Mouse (Mus musculus): ENCODE results near the gene Lima1. TPM values are rescaled to one million over a fixed set of nuclear protein-coding genes. Genes with fewer than 3 reads are reported as not detected.

Lima1 gene
- polyA plus RNA-seq, 1 experiment from 2014 or later = 27.0 TPM

DNA sequence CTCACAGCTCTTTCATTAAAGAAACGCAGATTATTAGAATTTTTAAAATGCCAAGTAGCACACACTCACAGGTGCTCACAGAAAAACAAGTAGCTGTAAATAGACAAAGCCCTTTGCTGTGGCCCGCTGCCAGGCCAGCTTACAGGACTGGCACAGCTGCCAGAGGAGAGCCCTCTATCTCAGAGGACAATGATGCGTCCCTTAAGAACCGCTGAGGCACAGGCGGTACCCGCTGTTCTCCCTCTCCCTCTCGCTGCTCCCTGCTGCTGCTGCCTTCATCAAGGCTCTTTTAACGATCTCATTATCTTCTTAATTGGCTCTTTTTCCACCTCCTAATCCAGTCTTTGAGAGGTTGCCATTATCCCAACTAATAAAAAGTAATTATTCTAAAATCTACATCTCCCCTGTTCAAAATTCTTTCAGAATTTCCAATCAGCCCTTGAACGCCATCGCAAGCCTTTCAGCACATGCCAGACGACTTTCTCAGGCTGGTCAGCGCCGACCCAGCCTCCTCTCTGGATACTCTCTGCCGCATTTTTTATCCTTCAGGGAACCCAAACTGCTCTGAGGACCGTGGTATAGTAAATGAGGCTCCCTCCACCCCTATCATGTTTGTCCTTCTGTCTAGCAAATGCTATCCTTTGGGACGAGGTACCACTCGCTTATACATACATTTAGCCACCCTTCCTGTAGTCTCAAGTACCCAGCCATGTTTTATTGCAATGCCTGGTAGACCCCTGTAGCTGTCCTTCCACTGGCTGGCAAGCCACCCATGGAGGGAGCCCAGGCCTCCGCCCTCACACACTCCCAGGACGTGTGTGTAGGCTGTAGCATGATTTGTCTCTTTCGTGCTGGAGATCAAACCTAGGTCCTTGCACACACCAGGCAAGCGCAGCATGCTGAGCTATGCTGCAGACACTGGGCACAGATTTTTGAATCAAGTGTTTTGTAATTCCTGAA, 67.2 kb downstream of the Lima1 start:
- H3K9ac ChIP-seq (ENCODE audit: low read length) = peak overlapping the region; percentile 6
- H3K4me2 ChIP-seq (ENCODE audit: low read length) = peak overlapping the region; percentile 29
- 3% methylated on average over 21 of the region's 21 CpGs for WGBS
- ATAC-seq (peak; percentile 96), DNase-seq (ENCODE audit: low spot score) (peak; percentile 97)
- H3K36me3 ChIP-seq (ENCODE audit: control insufficient read depth, insufficient read depth, low read length) = peaks cover 12% of the 10 kb centered on the region
- no peak overlapping the region for H3K4me3 ChIP-seq (ENCODE audit: low read depth, low read length)
- H3K4me1 ChIP-seq (ENCODE audit: control insufficient read depth, insufficient read depth, low read length) = peaks cover 20% of the 10 kb centered on the region
- H3K27me3 ChIP-seq (replicated peaks; ENCODE audit: control insufficient read depth, insufficient read depth, low read length) = no peaks in the 10 kb centered on the region
- H3K27ac ChIP-seq (ENCODE audit: low read depth, low read length) = peak overlapping the region; percentile 86
- H3K9me3 ChIP-seq (replicated peaks; ENCODE audit: control insufficient read depth, low read length) = no peaks in the 10 kb centered on the region

DNA sequence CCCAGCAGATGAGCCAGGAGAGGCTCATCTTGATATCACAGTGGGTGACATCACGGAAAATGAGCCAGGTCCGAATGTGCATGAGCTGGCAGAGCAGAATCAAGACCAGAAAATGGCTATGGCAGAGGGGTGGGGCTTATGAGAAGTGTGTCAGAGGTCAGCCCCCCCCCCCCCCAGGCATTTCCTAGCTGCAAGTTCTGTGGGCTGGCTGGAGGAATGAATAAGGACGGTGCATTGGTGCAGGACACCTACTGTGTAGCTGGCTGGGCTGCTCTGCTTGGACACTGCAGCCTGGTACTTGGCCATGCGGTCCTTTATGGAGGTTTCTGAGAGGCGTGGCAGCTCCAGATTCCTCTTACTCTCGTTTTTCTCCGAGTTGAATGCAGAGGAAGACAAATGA, 69.1 kb downstream of the Lima1 start:
- no peaks in the 10 kb centered on the region for H3K27me3 ChIP-seq (replicated peaks; ENCODE audit: control insufficient read depth, insufficient read depth, low read length)
- H3K4me2 ChIP-seq (ENCODE audit: low read length) = no peak overlapping the region
- WGBS = 16% methylated on average over 7 of the region's 7 CpGs
- no peaks in the 10 kb centered on the region for H3K9me3 ChIP-seq (replicated peaks; ENCODE audit: control insufficient read depth, low read length)
- H3K27ac ChIP-seq (ENCODE audit: low read depth, low read length) = peak overlapping the region; percentile 54
- ATAC-seq (no peak), DNase-seq (ENCODE audit: low spot score) (peak; percentile 42)
- peaks cover 23% of the 10 kb centered on the region for H3K4me1 ChIP-seq (ENCODE audit: control insufficient read depth, insufficient read depth, low read length)
- peaks cover 12% of the 10 kb centered on the region for H3K36me3 ChIP-seq (ENCODE audit: control insufficient read depth, insufficient read depth, low read length)
- no peak overlapping the region for H3K4me3 ChIP-seq (ENCODE audit: low read depth, low read length)
- no peak overlapping the region for H3K9ac ChIP-seq (ENCODE audit: low read length)

DNA sequence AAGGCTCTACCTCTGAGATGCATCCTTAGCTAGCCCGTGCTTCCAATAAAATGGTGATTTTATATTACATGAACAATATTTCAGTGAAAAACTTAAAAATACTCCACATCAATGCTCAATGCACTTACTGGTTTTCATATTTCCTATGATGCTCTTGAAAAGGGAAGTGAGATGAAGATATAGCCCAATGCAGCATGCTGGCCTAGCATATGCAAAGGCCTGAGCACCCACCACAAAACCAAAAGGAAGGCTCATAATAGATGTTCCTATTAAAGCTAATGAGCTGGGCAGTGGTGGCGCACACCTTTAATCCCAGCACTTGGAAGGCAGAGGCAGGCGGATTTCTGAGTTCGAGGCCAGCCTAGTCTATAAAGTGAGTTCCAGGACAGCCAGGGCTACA, 69.6 kb downstream of the Lima1 start:
- ATAC-seq = no peak
- H3K27me3 ChIP-seq (replicated peaks; ENCODE audit: control insufficient read depth, insufficient read depth, low read length) = no peaks in the 10 kb centered on the region
- no peak overlapping the region for H3K4me2 ChIP-seq (ENCODE audit: low read length)
- H3K4me1 ChIP-seq (ENCODE audit: control insufficient read depth, insufficient read depth, low read length) = peaks cover 23% of the 10 kb centered on the region
- no peaks in the 10 kb centered on the region for H3K9me3 ChIP-seq (replicated peaks; ENCODE audit: control insufficient read depth, low read length)
- no peak overlapping the region for H3K4me3 ChIP-seq (ENCODE audit: low read depth, low read length)
- DNase-seq (ENCODE audit: low spot score) = no peak
- peaks cover 12% of the 10 kb centered on the region for H3K36me3 ChIP-seq (ENCODE audit: control insufficient read depth, insufficient read depth, low read length)
- WGBS = 90% methylated on average over 4 of the region's 4 CpGs
- no peak overlapping the region for H3K9ac ChIP-seq (ENCODE audit: low read length)
- no peak overlapping the region for H3K27ac ChIP-seq (ENCODE audit: low read depth, low read length)

DNA sequence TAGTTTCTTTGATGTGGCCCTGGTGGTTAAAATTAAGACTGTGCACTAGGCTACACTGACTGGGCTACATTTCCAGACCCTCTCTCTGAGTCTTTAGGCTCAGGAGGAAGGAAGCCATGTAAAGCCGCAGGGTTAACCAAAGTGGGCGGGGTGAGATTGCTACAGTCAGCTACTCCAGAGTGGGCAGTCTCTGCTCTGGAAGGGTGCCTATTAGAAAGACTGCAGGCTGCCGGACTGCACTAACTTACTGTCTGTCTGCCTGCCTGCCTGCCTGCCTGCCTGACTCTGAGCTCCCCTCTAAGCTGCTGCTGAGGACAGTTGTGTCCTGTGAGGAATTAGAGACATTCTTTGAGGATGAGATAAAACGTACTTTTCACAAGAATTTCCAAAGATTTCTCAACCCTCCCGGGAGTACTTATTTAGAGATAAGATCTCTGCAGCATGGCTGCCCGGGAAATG, 72.0 kb downstream of the Lima1 start:
- H3K36me3 ChIP-seq (ENCODE audit: control insufficient read depth, insufficient read depth, low read length) = peaks cover 16% of the 10 kb centered on the region

DNA sequence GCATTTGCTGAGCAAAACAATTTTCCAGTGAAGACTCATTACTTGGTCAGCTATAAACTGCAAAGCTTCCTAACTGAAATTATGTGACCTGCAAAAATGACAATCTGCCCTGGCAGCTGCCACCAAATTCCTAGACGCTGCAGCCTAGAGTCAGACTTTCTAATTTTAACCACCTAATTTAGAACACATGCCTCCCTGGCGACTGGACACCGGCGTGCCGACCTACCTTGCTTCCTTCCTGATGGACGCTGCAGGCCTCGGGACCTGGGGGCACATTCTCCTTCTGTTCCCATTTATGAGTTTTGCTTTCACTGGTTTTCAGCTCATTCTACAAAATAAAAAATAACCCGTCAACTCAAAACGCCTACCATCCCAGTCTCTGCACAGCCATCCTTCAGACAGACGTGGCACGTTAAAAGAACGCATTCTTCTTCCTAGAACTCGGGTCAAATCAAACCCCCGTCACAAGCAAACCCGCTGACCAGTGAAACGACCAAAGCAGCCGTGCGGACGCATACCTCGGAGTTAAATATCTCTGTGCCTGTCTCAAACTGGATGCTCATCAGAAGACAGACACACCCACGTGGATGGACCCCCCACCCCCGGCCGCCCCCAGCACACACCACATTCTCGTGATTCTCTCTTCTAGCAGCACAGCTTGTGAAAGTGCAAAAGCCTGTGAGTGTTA, 73.2 kb downstream of the Lima1 start:
- no peak overlapping the region for H3K4me3 ChIP-seq (ENCODE audit: low read depth, low read length)
- 58% methylated on average over 24 of the region's 24 CpGs for WGBS
- H3K9me3 ChIP-seq (replicated peaks; ENCODE audit: control insufficient read depth, low read length) = no peaks in the 10 kb centered on the region
- no peak for ATAC-seq
- H3K36me3 ChIP-seq (ENCODE audit: control insufficient read depth, insufficient read depth, low read length) = peaks cover 16% of the 10 kb centered on the region
- peak overlapping the region; percentile 5; the same call in 1 of the 2 replicates for H3K9ac ChIP-seq (ENCODE audit: low read length)
- H3K27ac ChIP-seq (ENCODE audit: low read depth, low read length) = no peak overlapping the region
- no peak for DNase-seq (ENCODE audit: low spot score)
- H3K4me1 ChIP-seq (ENCODE audit: control insufficient read depth, insufficient read depth, low read length) = peaks cover 19% of the 10 kb centered on the region
- no peaks in the 10 kb centered on the region for H3K27me3 ChIP-seq (replicated peaks; ENCODE audit: control insufficient read depth, insufficient read depth, low read length)
- H3K4me2 ChIP-seq (ENCODE audit: low read length) = no peak overlapping the region

More for the DNA sequence above, 72.0 kb downstream of the Lima1 start:
- Histone ChIP-seq H3K27me3 (replicated peaks; ENCODE audit: control insufficient read depth, insufficient read depth, low read length) (no peaks in the 10 kb centered on the region), H3K9me3 (replicated peaks; ENCODE audit: control insufficient read depth, low read length) (no peaks in the 10 kb centered on the region), H3K4me1 (ENCODE audit: control insufficient read depth, insufficient read depth, low read length) (peaks cover 18% of the 10 kb centered on the region), H3K9ac (ENCODE audit: low read length) (no peak overlapping the region), H3K4me3 (ENCODE audit: low read depth, low read length) (no peak overlapping the region), H3K27ac (ENCODE audit: low read depth, low read length) (0 out of 2 replicates have a peak overlapping the region, but pooled peaks have one; percentile 9), H3K4me2 (ENCODE audit: low read length) (no peak overlapping the region)
- WGBS = 38% methylated on average over 6 of the region's 6 CpGs
- ATAC-seq (no peak), DNase-seq (ENCODE audit: low spot score) (peak; percentile 49)

DNA sequence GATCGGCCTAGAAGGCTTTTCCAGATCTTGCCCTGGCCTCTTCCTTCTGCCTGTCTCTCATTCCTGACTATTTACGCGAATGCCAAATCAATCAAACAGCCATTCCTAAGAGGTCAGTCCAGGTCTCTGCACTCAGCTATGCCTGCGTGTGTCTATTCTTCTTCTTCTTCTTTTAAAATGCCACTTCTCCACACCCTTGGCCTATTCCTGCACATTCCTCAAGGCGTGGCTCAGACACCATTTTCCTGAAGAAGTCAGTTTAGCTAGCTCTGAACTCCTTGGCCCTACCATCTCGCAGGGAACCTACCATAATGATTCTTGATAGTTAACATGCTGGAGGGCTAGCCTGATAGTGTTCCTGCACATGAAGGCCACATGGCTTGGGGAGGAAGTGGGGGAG, 75.5 kb downstream of the Lima1 start:
- no peaks in the 10 kb centered on the region for H3K9me3 ChIP-seq (replicated peaks; ENCODE audit: control insufficient read depth, low read length)
- WGBS = 88% methylated on average over 6 of the region's 6 CpGs
- H3K9ac ChIP-seq (ENCODE audit: low read length) = no peak overlapping the region
- peaks cover 11% of the 10 kb centered on the region for H3K4me1 ChIP-seq (ENCODE audit: control insufficient read depth, insufficient read depth, low read length)
- no peak for DNase-seq (ENCODE audit: low spot score)
- H3K27me3 ChIP-seq (replicated peaks; ENCODE audit: control insufficient read depth, insufficient read depth, low read length) = no peaks in the 10 kb centered on the region
- H3K4me2 ChIP-seq (ENCODE audit: low read length) = no peak overlapping the region
- H3K27ac ChIP-seq (ENCODE audit: low read depth, low read length) = no peak overlapping the region
- ATAC-seq = no peak
- H3K4me3 ChIP-seq (ENCODE audit: low read depth, low read length) = no peak overlapping the region
- H3K36me3 ChIP-seq (ENCODE audit: control insufficient read depth, insufficient read depth, low read length) = peaks cover 5% of the 10 kb centered on the region; the same call in 1 of the 2 replicates

DNA sequence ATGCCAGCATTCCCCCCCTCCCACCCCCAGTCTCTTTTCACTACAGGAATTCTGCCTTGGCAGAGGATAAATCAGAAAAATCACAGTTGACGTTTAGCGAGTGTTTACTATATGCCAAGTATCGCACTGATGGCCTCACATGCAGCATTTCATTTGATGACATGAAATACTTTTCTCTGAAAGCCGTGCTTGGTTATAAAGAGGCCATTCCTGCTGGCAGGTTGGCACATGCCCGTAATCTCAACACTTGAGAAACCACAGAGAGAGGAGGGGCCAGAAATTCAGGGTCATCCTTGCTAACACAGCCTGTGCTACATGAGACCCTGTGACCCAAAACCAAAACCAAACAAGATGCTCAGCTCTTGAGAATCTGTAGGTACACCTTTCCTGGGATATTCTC, 77.4 kb downstream of the Lima1 start:
- Histone ChIP-seq H3K9ac (ENCODE audit: low read length) (no peak overlapping the region), H3K4me3 (ENCODE audit: low read depth, low read length) (no peak overlapping the region), H3K4me2 (ENCODE audit: low read length) (no peak overlapping the region), H3K9me3 (replicated peaks; ENCODE audit: control insufficient read depth, low read length) (no peaks in the 10 kb centered on the region), H3K27me3 (replicated peaks; ENCODE audit: control insufficient read depth, insufficient read depth, low read length) (no peaks in the 10 kb centered on the region), H3K36me3 (ENCODE audit: control insufficient read depth, insufficient read depth, low read length) (peaks cover 5% of the 10 kb centered on the region; the same call in 1 of the 2 replicates), H3K4me1 (ENCODE audit: control insufficient read depth, insufficient read depth, low read length) (peaks cover 6% of the 10 kb centered on the region; the same call in 1 of the 2 replicates), H3K27ac (ENCODE audit: low read depth, low read length) (no peak overlapping the region)
- ATAC-seq (no peak), DNase-seq (ENCODE audit: low spot score) (no peak)
- WGBS = 53% methylated on average over 5 of the region's 5 CpGs

DNA sequence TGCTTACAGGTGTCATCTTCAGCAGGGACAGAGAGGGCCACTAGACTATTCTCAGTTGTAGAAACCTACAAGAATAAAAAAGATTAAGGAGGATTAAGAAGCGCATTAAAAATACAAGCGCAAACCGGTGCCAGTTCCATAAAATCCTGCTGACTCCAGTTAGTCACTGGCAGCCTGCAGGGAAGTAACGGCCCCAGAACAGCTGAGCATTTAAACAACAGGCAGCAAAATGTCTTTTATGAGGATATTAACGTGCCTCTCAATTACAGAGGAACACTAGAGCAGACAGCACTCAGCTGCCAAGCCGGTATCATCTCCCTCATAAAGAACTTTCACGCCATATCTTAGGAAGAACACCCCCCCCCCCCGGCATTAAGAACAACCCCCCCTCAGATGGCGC, 78.5 kb downstream of the Lima1 start:
- H3K27ac ChIP-seq (ENCODE audit: low read depth, low read length) = peak overlapping the region; percentile 27; the same call in 1 of the 2 replicates

More for the DNA sequence above, 78.5 kb downstream of the Lima1 start:
- Histone ChIP-seq H3K27me3 (replicated peaks; ENCODE audit: control insufficient read depth, insufficient read depth, low read length) (no peaks in the 10 kb centered on the region), H3K4me3 (ENCODE audit: low read depth, low read length) (no peak overlapping the region), H3K9ac (ENCODE audit: low read length) (no peak overlapping the region), H3K4me2 (ENCODE audit: low read length) (no peak overlapping the region), H3K9me3 (replicated peaks; ENCODE audit: control insufficient read depth, low read length) (no peaks in the 10 kb centered on the region), H3K36me3 (ENCODE audit: control insufficient read depth, insufficient read depth, low read length) (peaks cover 15% of the 10 kb centered on the region), H3K4me1 (ENCODE audit: control insufficient read depth, insufficient read depth, low read length) (0 out of 2 replicates have a peak, but pooled peaks cover 3% of the 10 kb centered on the region)
- no peak for ATAC-seq
- DNase-seq (ENCODE audit: low spot score) = peak; percentile 52
- 60% methylated on average over 9 of the region's 9 CpGs for WGBS

All from forebrain, embryonic 14.5 days (tissue).